Mouse (Mus musculus): ENCODE measurements around the gene Zfp729b.

The Zfp729b gene

GRCm38 (mm10) chr13:67609066-67609876 is at the start of gene Zfp729b:
TSS of gene Zfp729b (minus strand) at chr13:67609707.
- peak; percentile 84 for DNase-seq

- DNase-seq: no peak
Observed at GRCm38 (mm10) chr13:67652496-67652895, 43.0 kb upstream of the Zfp729b start.

GRCm38 (mm10) chr13:67637294-67638007 is 27.9 kb upstream of the Zfp729b start, which contains the start of the genes Gm49345 and Zfp729a:
TSS of gene Gm49345 (minus strand) at chr13:67637769.
TSS of gene Zfp729a (minus strand) at chr13:67637791.
- peak; percentile 73 for DNase-seq

- DNase-seq: no peak
Observed at GRCm38 (mm10) chr13:67610108-67610507, 601 bp upstream of the Zfp729b start.

GRCm38 (mm10) chr13:67572591-67573189 is 36.8 kb downstream of the Zfp729b start:
- DNase-seq: no peak

GRCm38 (mm10) chr13:67553730-67554129 is 55.8 kb downstream of the Zfp729b start, which contains the start of gene Zfp748:
TSS of gene Zfp748 (minus strand) at chr13:67553830.
- no peak for DNase-seq

GRCm38 (mm10) chr13:67552505-67553346 is 56.8 kb downstream of the Zfp729b start:
- DNase-seq: peak; percentile 84

GRCm38 (mm10) chr13:67545941-67546340 is 63.6 kb downstream of the Zfp729b start:
- DNase-seq: no peak
